Mouse (Mus musculus) ovary, adult 2 months (tissue): Measurements from ENCODE around the gene Skor1. TPM values are rescaled to one million over a fixed set of nuclear protein-coding genes. Genes with fewer than 3 reads are reported as not detected.

Experiments used
- polyA plus RNA-seq: library from polyadenylated mRNA; depleted of rRNA; stranded (reverse); fragments of >200 nt; gene quantifications from 2 replicates; pipeline ENCODE4 v1.2.3, GENCODE M21; 2012; rRNA removed

Gene Skor1
- polyA plus RNA-seq: 0.08 and 0.09 TPM in 2 replicates

DNA sequence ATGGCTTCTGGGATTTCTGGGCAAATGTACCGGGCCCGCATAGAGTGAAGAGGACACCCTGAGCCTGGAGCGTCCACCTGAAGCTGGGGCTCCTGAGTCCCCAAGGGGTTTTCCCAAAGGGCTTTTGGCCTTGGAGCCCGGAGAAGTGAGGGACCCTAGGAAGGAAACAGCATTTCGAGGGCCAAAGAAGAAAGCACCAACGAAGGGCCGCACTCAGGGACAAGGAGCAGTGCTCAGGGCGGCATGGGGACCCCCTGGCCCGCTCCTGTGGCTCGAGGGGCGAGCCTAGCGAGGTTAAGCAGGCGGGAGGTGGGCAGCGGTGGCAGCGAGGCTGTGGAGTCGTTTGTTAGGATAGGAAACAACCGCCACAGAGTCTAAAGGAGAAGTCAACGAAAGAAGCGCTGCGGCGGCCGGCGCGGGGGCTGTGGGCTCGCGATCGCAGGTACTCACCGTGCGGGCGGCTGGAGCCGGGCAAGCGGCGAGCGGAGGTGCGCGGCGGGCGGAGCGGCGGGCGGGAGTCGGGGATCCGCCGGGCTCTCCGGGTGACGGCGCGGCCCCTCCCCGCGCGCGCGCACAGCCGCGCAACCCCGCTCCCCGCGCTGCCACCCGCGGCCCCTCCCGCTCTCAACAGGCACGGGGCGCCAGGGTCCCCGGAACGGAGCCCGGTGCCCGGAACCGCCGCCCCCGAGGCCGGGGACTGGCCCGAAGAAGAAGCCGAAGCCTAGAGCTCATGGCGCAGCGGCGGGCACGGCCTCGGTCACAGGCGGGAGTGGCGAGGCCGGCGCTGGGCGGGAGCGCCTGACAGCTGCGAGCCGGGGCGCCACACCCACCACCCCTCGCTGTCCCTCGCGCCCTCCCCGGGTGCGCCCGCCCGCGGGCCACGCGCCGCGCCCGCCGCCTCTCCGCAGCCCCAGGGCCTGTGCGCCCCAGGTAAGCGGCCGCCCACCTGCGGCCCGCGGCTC, at the start of gene Skor1:
Gene Skor1, minus strand, starts transcription at position 552 of the 962 bp plus-strand sequence.

Other genes starting within 250 kb of the Skor1 start
- gene Pias1, start 161.0 kb downstream of the Skor1 start, polyA plus RNA-seq: 16.0 and 22.1 TPM in 2 replicates
- gene Map2k5, start 228.9 kb upstream of the Skor1 start, polyA plus RNA-seq: 68.7 and 73.5 TPM in 2 replicates